Mouse (Mus musculus) frontal cortex, adult 2 months (tissue): Measurements from ENCODE around the gene Pou3f3. TPM values are rescaled to one million over a fixed set of nuclear protein-coding genes. Genes with fewer than 3 reads are reported as not detected.

ENCODE experiments used
- DNase-seq, 2 experiments: peaks; one replicate each; pipeline ENCODE4 v3.0.0; 2022; ENCODE audit warnings: low spot score in 1 of 2; ENCODE audit errors: extremely low spot score in 1 of 2
- polyA plus RNA-seq: library from polyadenylated mRNA; depleted of rRNA; stranded (reverse); fragments of >200 nt; gene quantifications from 2 replicates; pipeline ENCODE4 v1.2.3, GENCODE M21; 2012

The Pou3f3 gene
- polyA plus RNA-seq, 1 experiment = 29.7 TPM

- DNase-seq = no peak
Observed at GRCm38 (mm10) chr1:42709431-42710160, 14.0 kb downstream of the Pou3f3 start.

GRCm38 (mm10) chr1:42710234-42710633 is 14.7 kb downstream of the Pou3f3 start:
- DNase-seq = no peak

- DNase-seq = peak in 1 of 2 experiments; percentile 33
Observed at GRCm38 (mm10) chr1:42710995-42711394, 15.4 kb downstream of the Pou3f3 start.

- no peak for DNase-seq
Observed at GRCm38 (mm10) chr1:42711456-42712310, 16.1 kb downstream of the Pou3f3 start.

- no peak for DNase-seq
Observed at GRCm38 (mm10) chr1:42712311-42712690, 16.7 kb downstream of the Pou3f3 start.

- peak in 1 of 2 experiments; percentile 51 for DNase-seq
Observed at GRCm38 (mm10) chr1:42713104-42713932, 17.8 kb downstream of the Pou3f3 start.

- DNase-seq = peak in 1 of 2 experiments; percentile 83
Observed at GRCm38 (mm10) chr1:42714016-42714931, 18.7 kb downstream of the Pou3f3 start.

GRCm38 (mm10) chr1:42718549-42718948 is 23.0 kb downstream of the Pou3f3 start:
- no peak for DNase-seq

- DNase-seq = no peak
Observed at GRCm38 (mm10) chr1:42721353-42721752, 25.8 kb downstream of the Pou3f3 start.

DNA sequence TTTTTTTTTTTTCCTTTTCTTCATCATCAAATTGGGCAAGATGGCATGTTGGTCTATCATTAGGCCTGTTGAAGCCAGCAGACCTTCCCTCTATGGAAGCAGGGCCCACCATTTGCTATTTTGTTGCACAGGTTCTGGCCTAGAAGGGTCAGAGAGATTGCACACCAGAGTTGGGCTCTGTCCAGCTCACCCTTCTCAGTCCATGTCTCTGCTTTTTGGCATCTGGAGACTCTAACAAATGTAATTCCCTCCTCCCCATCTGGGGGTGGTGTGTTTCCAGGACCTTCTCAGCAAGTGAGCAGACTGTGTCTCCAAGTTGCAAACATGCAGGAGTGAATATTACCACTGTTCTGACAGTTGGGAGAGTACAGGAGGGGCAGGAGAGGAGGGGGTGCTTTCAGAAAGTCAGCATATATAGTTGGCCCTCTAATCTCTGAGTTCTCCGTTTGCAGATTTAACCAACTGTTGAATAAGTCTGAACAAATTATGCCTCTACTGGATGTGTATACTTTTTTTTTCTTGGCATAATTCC is 28.3 kb downstream of the Pou3f3 start:
- DNase-seq = no peak

DNA sequence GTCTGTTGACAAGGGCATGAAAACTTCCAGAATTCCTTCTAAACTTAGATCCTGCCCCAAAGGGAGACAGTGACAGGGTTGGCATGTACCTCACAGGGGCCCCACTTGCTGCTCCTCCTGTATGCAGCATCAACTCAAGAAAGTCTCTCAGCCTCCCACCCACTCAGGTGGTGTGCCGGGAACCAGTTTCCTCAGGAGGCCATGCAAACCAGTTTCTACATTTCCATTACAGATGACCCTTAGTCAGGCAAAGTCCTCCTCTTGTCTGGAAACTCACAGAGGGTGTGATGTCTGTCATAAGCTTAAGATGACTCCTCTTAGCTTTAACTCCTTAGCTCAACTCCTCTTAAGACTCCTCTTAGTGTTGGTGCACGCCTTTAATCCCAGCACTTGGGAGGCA is 29.3 kb downstream of the Pou3f3 start:
- no peak for DNase-seq

DNA sequence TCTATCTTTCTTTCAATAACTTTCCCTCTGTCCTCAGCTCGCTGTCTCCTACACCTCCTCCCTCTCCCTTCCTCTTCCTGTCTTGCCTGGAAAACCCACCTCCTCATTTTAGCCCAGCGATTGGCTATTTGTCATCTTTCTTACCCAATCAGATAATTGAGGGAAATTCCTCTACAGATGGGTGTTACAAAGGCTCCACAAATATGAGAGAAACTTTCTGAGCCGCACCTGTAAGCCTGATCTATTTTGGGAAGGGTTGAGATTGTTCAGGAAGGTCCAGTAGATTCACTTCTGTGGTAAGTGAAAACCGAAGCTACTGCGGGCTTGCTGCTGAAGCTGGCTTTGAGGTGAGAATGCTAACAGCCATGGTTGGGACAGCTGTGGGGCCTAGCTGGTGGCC is 31.6 kb downstream of the Pou3f3 start:
- no peak for DNase-seq

- DNase-seq = peak in 1 of 2 experiments; percentile 75
Observed at GRCm38 (mm10) chr1:42727676-42728075, 32.1 kb downstream of the Pou3f3 start.

GRCm38 (mm10) chr1:42741383-42742241 is 46.0 kb downstream of the Pou3f3 start:
- no peak for DNase-seq

DNA sequence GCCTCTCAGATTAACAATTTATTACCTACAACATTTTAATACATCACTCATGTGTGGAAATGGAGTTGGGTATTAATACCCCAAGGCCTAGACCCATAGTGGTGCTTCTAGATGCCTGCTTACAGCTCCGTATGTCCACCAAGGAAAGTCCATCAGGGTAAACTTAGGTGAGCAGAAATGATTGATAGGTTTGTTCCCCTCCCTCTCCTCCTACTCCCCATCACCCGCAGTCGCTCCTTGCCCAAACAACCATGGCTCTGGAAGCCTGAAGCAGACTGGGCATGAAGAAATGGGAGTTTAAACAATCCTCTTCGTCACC is 46.6 kb downstream of the Pou3f3 start:
- no peak for DNase-seq

DNA sequence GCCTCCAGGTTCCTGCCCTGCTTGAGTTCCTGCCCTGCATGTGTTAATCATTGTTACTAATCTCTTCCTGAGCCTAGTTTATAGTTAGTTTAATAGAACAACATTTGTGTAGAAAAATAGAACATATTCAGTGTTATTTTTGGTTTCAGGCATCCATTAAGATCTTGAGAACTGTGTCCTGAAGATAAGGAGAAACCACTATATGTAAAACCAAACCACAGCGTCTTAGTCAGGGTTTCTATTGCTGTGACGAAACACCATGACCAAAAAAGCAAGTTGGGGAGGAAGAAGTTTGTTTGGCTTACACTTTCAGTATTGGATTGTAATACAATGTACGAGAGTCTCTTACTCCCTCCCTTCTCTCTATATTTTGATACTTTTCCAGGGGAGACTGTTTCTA is 49.5 kb downstream of the Pou3f3 start:
- DNase-seq = no peak

GRCm38 (mm10) chr1:42749536-42750292 is 54.1 kb downstream of the Pou3f3 start:
- no peak for DNase-seq
